Mouse (Mus musculus): ENCODE data around the gene Trcg1.
"Not testable (repeated sequence)": the region's sequence is repeated elsewhere in the genome, so short reads cannot be mapped to it uniquely, and the experiment has no call there.

GRCm38 (mm10) chr9:57226628-57227122 lies 9.7 kb upstream of the Trcg1 start:
- not testable (repeated sequence) for TF ChIP-seq RAD21 (IDR thresholded peaks at IDR 0.05; ENCODE audit: low read depth, low read length); CHD2 (IDR thresholded peaks at IDR 0.05; ENCODE audit: low read length)

All from MEL (cell line).